Mouse (Mus musculus) left cerebral cortex, postnatal 14 days (tissue): Measurements from ENCODE around the gene Tmem87b. TPM values are rescaled to one million over a fixed set of nuclear protein-coding genes. Genes with fewer than 3 reads are reported as not detected.

ENCODE experiments used
- DNase-seq, 2 experiments: peaks; one replicate each; pipeline ENCODE4 v3.0.0; 2021 to 2022; ENCODE audit warnings: low spot score in 2 of 2, mixed read lengths in 1 of 2
- intact Hi-C: fragments of 180-260 bp; cut with DNase I; formaldehyde crosslinking; loops from one replicate; pipeline ENCODE4 v1.15.1; 2025
- total RNA-seq, 2 experiments: library from RNA; stranded (reverse); gene quantifications; 2 replicates each; pipeline ENCODE4 v1.2.3; 2021

Tmem87b gene
- total RNA-seq, 2 experiments from 2014 or later = 32.7 to 33.5 TPM

DNA sequence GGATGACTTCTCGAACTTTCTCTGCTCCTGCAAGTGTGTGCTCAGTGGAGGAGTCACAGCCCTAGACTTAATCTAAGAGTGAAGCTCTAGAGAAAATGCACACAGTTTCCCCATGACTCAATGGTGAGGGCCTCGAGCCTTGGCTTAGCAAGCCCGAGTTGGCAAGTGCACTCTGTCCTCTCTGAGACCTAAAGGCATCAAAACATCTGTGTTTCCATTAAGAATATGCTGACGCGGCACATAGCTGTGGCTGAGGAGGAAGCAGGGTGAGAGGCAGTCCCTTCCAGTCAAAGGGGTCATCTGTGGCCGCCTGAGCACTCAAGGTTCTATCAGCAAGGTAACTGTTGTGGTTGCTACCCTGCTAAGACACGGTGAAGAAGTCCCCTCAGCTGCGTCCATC lies 53.7 kb downstream of the Tmem87b start:
- intact Hi-C loops = no loop called here
- DNase-seq = no peak

DNA sequence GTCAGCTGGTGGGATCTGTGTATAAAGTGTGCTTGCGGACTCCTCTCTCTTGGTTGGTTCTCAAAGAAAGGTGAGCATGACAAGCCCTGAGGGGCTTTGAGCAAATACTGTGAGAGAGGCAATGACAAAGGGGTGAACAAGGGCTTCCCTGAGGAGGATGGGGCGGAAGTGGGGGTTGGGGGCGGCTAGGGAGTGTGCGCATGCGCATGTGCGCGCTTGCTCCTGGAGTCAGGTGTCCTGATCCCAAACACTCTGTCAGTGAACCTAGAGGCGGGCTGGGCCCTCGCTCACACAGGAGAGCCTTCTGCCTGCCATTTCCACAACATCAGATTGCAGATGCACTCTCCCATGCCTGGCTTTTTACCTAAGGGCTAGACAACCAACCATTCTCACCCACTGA lies 54.3 kb downstream of the Tmem87b start:
- intact Hi-C loops = no loop called here
- DNase-seq = no peak

GRCm38 (mm10) chr2:128875526-128875925 lies 57.6 kb downstream of the Tmem87b start:
- intact Hi-C loops = no loop called here
- DNase-seq = no peak

DNA sequence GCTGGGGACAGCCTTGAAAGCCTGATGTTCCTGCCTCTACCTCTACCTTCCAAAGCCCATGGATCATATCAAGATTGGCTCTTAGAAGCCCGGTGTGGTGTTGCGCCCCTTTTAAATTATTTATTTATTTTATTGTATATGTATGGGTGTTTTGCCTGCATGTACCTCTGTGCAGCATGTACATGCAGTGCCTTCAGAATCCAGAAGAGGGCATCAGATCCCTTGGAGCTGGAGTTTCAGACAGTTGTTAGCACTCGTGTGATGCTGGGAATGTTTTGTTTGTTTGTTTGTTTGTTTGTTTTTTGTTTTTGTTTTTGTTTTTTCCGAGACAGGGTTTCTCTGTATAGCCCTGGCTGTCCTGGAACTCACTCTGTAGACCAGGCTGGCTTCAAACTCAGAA lies 63.3 kb downstream of the Tmem87b start:
- intact Hi-C loops = no loop called here

DNA sequence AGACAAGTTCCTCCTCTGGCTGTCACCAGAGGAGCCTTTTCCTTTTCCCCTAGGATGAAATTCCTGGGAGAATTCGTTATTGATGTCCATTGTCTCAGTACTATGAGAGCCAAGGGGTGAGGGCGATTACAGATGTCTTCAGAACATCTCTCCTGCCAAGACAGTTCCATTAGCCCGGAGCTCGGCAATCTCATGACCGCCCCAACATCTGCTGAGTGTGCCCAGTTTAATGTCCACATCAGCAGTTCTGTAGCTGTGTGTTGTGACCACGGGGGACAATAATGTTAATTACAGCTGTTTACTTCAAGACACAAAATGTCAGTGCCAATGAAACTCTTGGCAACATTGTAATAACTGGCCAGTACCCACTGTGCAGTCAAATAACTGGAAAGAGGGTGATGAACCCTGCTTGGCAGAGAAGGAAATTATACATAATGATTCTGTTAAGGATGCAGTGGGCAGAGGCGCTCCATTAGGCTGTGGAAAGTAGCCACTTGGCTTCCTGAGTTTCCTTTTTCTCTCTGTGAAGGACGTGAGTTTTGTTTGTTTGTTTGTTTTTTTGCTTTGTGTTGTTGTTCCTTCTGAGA lies 67.4 kb downstream of the Tmem87b start:
- no peak for DNase-seq
- intact Hi-C loops = no loop called here

More for the DNA sequence above, 63.3 kb downstream of the Tmem87b start:
- DNase-seq = no peak

DNA sequence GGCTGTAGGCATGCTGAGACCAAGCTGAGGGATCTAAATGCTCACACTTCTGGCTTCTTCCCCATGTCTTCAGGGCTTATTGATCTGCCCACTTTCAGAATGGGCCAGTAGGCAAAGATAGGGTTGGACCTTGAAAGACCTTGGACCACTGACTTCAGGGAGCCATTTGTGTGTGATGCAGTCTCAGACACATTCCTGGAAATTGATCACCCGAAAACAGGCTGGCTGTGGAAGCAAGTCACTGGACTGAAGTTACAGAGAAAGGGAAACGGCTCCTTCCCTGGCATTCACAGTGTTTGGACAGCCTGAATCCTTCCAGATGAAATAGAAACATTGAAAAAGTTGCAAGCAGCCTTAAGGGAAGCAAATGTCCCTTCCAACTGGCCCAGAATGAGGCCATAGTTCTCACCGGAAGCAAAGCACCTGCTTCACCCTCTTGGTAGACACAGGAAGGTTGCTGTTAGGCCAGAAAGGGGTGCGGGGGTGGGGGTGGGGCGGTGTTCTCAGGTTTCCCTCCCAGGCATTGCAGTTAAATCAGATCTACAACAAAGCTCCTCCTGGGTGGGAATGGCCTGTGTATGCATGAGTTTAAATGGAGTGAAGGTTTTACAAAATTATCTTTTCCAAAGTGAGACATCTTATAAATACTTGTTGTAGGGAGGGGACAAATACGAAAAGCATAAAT lies 70.1 kb downstream of the Tmem87b start:
- intact Hi-C loops = no loop called here
- DNase-seq = no peak

GRCm38 (mm10) chr2:128890661-128891335 lies 72.9 kb downstream of the Tmem87b start:
- DNase-seq = no peak
- intact Hi-C loops = no loop called here

- intact Hi-C loops = no loop called here
- no peak for DNase-seq
Observed at GRCm38 (mm10) chr2:128892180-128892721, 74.3 kb downstream of the Tmem87b start.

DNA sequence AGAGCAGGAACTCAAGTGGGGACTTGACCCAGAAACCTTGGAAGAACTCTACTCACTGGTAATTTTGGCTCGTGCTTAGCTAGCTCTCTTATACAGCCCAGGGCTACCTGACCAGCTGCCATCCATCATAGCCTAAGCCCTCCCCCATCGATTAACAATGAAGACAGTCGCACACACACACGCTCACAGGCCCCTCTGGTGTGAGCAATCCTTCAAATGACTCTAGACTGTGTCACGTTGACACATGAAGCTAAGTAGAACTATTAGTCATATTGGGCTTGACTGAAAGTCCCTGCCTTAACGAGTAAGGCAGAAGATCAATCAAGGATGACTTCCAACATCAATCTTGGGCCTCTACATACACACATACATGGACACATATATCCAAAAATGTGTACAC lies 84.9 kb downstream of the Tmem87b start:
- intact Hi-C loops = no loop called here
- DNase-seq = no peak

GRCm38 (mm10) chr2:128903661-128904060 lies 85.7 kb downstream of the Tmem87b start:
- intact Hi-C loops = no loop called here
- no peak for DNase-seq

Other genes with a start within 250 kb of the Tmem87b start
- gene Spdye4c, start 226.9 kb upstream of the Tmem87b start, total RNA-seq = not detected
- 10 to 100 TPM; 62.2 to 64.9 TPM for gene Anapc1, start 130.7 kb upstream of the Tmem87b start, total RNA-seq
- gene Mertk, start 119.2 kb upstream of the Tmem87b start, total RNA-seq = 10 to 100 TPM; 20.8 to 33.7 TPM
- 1 to 10 TPM; 4.0 to 4.8 TPM for gene Fbln7, start 44.9 kb downstream of the Tmem87b start, total RNA-seq
- 1 to 10 TPM; 6.7 to 7.0 TPM for gene Zc3h8, start 126.0 kb downstream of the Tmem87b start, total RNA-seq
- gene Zc3h6, start 149.3 kb downstream of the Tmem87b start, total RNA-seq = 10 to 100 TPM; 11.4 to 13.3 TPM
- gene Gm10762, start 149.6 kb downstream of the Tmem87b start, total RNA-seq = 1 to 10 TPM; 7.3 to 7.4 TPM
- gene Vinac1, start 230.1 kb downstream of the Tmem87b start, total RNA-seq = under 1 TPM; 0.13 TPM
- gene Ttl, start 247.8 kb downstream of the Tmem87b start, total RNA-seq = 10 to 100 TPM; 75.3 to 83.5 TPM